Mouse (Mus musculus): Measurements from ENCODE around the gene Myrfl. TPM values are rescaled to one million over a fixed set of nuclear protein-coding genes. Genes with fewer than 3 reads are reported as not detected.

Gene Myrfl
- polyA plus RNA-seq (2014; fragmentation: Illumina TruSeq; extraction: RNeasy Lipid Tissue Mini Kit (QIAGEN cat#74804); ENCODE audit: low read depth, low replicate concordance) = not detected

GRCm38 (mm10) chr10:116896336-116897177 is at the start of gene Myrfl:
Gene Myrfl (minus strand): TSS chr10:116896919.

Other genes starting within 250 kb of the Myrfl start
- gene Rab3ip, start 53.9 kb upstream of the Myrfl start, polyA plus RNA-seq (2014; fragmentation: Illumina TruSeq; extraction: RNeasy Lipid Tissue Mini Kit (QIAGEN cat#74804); ENCODE audit: low read depth, low replicate concordance) = 76.2 TPM
- gene Gm10271, start 75.7 kb upstream of the Myrfl start, polyA plus RNA-seq (2014; fragmentation: Illumina TruSeq; extraction: RNeasy Lipid Tissue Mini Kit (QIAGEN cat#74804); ENCODE audit: low read depth, low replicate concordance) = not detected
- 0.46 TPM for gene Best3, start 89.4 kb upstream of the Myrfl start, polyA plus RNA-seq (2014; fragmentation: Illumina TruSeq; extraction: RNeasy Lipid Tissue Mini Kit (QIAGEN cat#74804); ENCODE audit: low read depth, low replicate concordance)
- not detected for gene Lrrc10, start 148.4 kb upstream of the Myrfl start, polyA plus RNA-seq (2014; fragmentation: Illumina TruSeq; extraction: RNeasy Lipid Tissue Mini Kit (QIAGEN cat#74804); ENCODE audit: low read depth, low replicate concordance)
- 166 TPM for gene Cct2, start 166.9 kb upstream of the Myrfl start, polyA plus RNA-seq (2014; fragmentation: Illumina TruSeq; extraction: RNeasy Lipid Tissue Mini Kit (QIAGEN cat#74804); ENCODE audit: low read depth, low replicate concordance)